Mouse (Mus musculus): ENCODE results near the gene Kcnma1. TPM values are rescaled to one million over a fixed set of nuclear protein-coding genes. Genes with fewer than 3 reads are reported as not detected.

The Kcnma1 gene
- polyA plus RNA-seq, 1 experiment = not detected

GRCm38 (mm10) chr14:23391566-23391965 lies 622.7 kb downstream of the Kcnma1 start:
- TF ChIP-seq CTCF (IDR thresholded peaks at IDR 0.05; ENCODE audit: control insufficient read depth, insufficient read depth, low read length) (no peak), POLR2A (IDR thresholded peaks at IDR 0.05; ENCODE audit: borderline replicate concordance, control insufficient read depth, low read depth, low read length) (no peak)
- Histone ChIP-seq H3K4me1 (ENCODE audit: control insufficient read depth, insufficient read depth, low read length) (no peaks in the 10 kb centered on the region), H3K27ac (ENCODE audit: control insufficient read depth, insufficient read depth, low read depth, low read length, poor library complexity) (no peak overlapping the region), H3K4me3 (replicated peaks; ENCODE audit: control insufficient read depth, low read depth, low read length) (no peak overlapping the region)
- 5% methylated on average over 3 of the region's 3 CpGs for WGBS

DNA sequence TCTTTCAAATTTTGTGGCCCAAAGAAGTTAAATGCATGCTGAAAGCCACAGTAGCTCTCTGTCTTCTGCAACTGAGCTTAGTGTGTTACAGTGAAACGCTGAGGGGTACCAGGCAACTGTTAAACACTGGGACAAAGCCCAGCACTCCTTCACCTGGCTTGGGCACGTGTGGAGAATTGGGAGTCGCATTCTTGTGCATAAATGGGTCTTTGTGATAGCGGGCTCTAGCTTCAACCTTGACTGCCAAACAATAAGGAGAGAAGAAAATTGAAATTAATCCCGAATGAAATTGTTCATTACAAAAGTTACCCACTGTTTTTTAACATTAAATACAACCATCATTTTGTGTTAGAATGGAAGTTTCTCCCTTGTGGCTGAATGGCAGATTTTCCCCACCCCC lies 623.5 kb downstream of the Kcnma1 start:
- WGBS = 79% methylated on average over 5 of the region's 5 CpGs
- Histone ChIP-seq H3K27ac (ENCODE audit: control insufficient read depth, insufficient read depth, low read depth, low read length, poor library complexity) (no peak overlapping the region), H3K4me3 (replicated peaks; ENCODE audit: control insufficient read depth, low read depth, low read length) (no peak overlapping the region), H3K4me1 (ENCODE audit: control insufficient read depth, insufficient read depth, low read length) (no peaks in the 10 kb centered on the region)
- TF ChIP-seq POLR2A (IDR thresholded peaks at IDR 0.05; ENCODE audit: borderline replicate concordance, control insufficient read depth, low read depth, low read length) = no peak
- TF ChIP-seq CTCF (IDR thresholded peaks at IDR 0.05; ENCODE audit: control insufficient read depth, insufficient read depth, low read length) = no peak

DNA sequence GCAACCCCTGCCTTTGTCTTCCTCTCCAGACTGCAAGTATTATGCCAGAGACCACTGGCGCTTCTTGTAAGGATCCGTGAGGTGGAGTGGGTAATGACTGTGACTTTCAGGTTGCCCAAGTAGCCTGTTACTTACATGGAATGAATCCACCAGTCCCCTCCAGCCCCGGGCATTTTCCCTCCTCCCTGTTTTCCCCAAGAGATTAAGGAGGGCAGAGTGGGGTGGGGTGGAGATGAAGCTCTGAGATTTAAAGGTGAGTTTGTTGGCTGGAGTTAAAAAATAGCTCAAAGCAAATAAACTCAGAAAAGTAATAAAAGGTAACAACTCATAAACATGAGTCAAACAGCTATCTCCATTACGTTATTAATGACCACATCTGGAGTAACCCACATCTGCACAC lies 624.1 kb downstream of the Kcnma1 start:
- 69% methylated on average over 4 of the region's 4 CpGs for WGBS
- no peak overlapping the region for H3K4me3 ChIP-seq (replicated peaks; ENCODE audit: control insufficient read depth, low read depth, low read length)
- H3K27ac ChIP-seq (ENCODE audit: control insufficient read depth, insufficient read depth, low read depth, low read length, poor library complexity) = no peak overlapping the region

DNA sequence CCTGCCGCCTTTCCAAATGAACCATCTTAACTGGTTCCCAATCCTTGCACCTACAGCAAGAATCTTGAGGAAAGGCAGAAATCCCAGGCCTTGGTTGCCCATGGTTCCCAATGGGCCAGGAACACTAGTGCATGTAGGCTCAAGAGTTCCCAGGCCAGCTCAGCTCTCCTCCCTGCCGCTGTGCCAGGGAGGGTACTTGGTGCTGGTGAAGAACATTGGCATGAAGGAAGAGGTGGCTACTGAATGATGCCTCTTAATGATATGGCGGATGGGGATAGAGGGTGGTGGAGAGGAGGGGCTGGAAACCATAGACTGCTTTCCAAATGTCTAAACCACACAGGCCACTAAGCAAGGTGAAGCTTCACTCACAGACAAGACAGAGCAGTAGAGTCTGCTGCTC lies 627.5 kb downstream of the Kcnma1 start:
- H3K4me1 ChIP-seq (ENCODE audit: control insufficient read depth, insufficient read depth, low read length) = no peaks in the 10 kb centered on the region
- H3K4me3 ChIP-seq (replicated peaks; ENCODE audit: control insufficient read depth, low read depth, low read length) = no peak overlapping the region
- H3K27ac ChIP-seq (ENCODE audit: control insufficient read depth, insufficient read depth, low read depth, low read length, poor library complexity) = no peak overlapping the region
- TF ChIP-seq CTCF (IDR thresholded peaks at IDR 0.05; ENCODE audit: control insufficient read depth, insufficient read depth, low read length) (no peak), POLR2A (IDR thresholded peaks at IDR 0.05; ENCODE audit: borderline replicate concordance, control insufficient read depth, low read depth, low read length) (no peak)
- WGBS = 86% methylated on average over 3 of the region's 3 CpGs

More for the DNA sequence above, 624.1 kb downstream of the Kcnma1 start:
- no peak for TF ChIP-seq CTCF (IDR thresholded peaks at IDR 0.05; ENCODE audit: control insufficient read depth, insufficient read depth, low read length)
- no peak for TF ChIP-seq POLR2A (IDR thresholded peaks at IDR 0.05; ENCODE audit: borderline replicate concordance, control insufficient read depth, low read depth, low read length)
- H3K4me1 ChIP-seq (ENCODE audit: control insufficient read depth, insufficient read depth, low read length) = no peaks in the 10 kb centered on the region

DNA sequence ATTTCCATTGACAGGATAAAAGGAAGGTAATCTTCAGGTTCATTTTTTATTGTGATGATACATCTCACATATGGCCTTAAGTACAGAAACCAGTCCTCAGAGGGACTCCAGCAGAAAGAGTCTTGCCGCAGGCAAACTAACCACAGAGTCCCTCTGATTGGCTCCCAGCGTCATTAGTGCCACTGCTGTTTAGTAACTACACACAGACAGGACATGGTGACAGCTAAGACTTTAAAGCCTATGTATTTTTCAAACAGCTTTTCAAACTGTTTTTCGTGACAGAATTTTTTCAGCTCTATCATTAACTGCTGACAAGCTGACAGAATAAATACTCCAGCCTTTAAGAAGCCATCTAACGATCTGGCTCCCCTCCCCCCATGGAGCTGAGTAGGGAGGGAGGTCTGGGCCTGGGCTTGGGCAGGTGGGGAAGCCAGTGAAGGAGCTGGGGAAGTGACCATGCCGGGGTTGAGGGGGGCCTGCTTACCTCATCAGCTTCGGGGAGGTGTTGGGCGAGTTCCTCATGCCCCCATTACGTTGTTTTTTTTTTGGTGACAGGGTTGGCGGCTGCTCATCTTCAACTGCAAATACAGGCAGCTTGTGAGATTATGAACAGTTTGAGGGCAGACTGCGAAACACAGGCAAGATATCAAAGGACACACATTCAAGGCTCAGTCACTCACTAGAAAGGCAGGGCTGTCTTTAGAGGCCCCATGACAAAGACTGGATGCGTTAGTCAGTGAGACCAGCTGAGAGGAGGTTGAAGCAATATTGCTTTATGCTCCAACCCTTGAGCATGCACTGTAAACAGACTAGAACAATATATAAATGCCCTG lies 628.3 kb downstream of the Kcnma1 start:
- TF ChIP-seq POLR2A (IDR thresholded peaks at IDR 0.05; ENCODE audit: borderline replicate concordance, control insufficient read depth, low read depth, low read length) (no peak), CTCF (IDR thresholded peaks at IDR 0.05; ENCODE audit: control insufficient read depth, insufficient read depth, low read length) (no peak)
- Histone ChIP-seq H3K4me1 (ENCODE audit: control insufficient read depth, insufficient read depth, low read length) (no peaks in the 10 kb centered on the region), H3K4me3 (replicated peaks; ENCODE audit: control insufficient read depth, low read depth, low read length) (no peak overlapping the region), H3K27ac (ENCODE audit: control insufficient read depth, insufficient read depth, low read depth, low read length, poor library complexity) (no peak overlapping the region)
- 39% methylated on average over 11 of the region's 11 CpGs for WGBS

DNA sequence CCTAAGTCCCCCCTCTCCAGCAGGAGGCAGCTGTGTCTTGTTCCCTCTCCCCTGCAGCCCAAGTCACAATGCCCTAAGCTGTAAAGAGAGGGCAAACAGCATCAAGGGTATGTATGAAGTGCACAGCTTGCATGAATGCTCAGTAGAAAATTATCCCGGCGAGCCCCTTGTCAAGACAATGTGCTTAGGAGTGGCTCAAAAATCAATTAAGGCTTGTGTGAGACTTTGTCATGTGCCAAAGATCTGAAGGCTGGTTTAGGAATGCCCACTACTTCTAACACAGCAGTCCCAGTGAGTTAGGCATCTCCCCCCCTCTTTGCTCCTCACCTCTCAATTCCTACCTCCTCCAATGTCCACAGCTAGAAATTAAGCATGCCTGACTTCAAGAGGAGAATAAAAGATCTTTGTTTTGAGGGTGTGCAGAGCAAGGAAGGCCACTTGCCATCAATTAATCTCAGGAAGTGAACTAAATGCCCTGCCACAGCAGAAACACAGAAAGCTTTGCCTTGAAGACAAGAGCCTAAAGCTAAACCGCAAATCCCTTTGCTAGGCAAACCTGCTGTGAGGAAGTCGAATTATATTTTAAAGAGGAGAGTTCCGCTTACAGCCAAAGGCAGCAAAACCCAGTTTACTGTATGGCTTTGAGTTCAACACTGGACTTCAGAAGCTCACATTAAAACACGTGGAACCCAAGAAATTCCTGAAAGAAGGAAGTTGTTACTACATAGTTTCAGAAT lies 635.8 kb downstream of the Kcnma1 start:
- Histone ChIP-seq H3K27ac (ENCODE audit: control insufficient read depth, insufficient read depth, low read depth, low read length, poor library complexity) (no peak overlapping the region), H3K4me1 (ENCODE audit: control insufficient read depth, insufficient read depth, low read length) (no peaks in the 10 kb centered on the region), H3K4me3 (replicated peaks; ENCODE audit: control insufficient read depth, low read depth, low read length) (no peak overlapping the region)
- TF ChIP-seq POLR2A (IDR thresholded peaks at IDR 0.05; ENCODE audit: borderline replicate concordance, control insufficient read depth, low read depth, low read length) (no peak), CTCF (IDR thresholded peaks at IDR 0.05; ENCODE audit: control insufficient read depth, insufficient read depth, low read length) (no peak)
- WGBS = 21% methylated on average over 6 of the region's 6 CpGs

- 73% methylated on average over 3 of the region's 3 CpGs for WGBS
- no peaks in the 10 kb centered on the region for H3K4me1 ChIP-seq (ENCODE audit: control insufficient read depth, insufficient read depth, low read length)
- no peak for TF ChIP-seq POLR2A (IDR thresholded peaks at IDR 0.05; ENCODE audit: borderline replicate concordance, control insufficient read depth, low read depth, low read length)
- TF ChIP-seq CTCF (IDR thresholded peaks at IDR 0.05; ENCODE audit: control insufficient read depth, insufficient read depth, low read length) = no peak
- H3K27ac ChIP-seq (ENCODE audit: control insufficient read depth, insufficient read depth, low read depth, low read length, poor library complexity) = no peak overlapping the region
- no peak overlapping the region for H3K4me3 ChIP-seq (replicated peaks; ENCODE audit: control insufficient read depth, low read depth, low read length)
Measured at GRCm38 (mm10) chr14:23372021-23372420, 642.3 kb downstream of the Kcnma1 start.

DNA sequence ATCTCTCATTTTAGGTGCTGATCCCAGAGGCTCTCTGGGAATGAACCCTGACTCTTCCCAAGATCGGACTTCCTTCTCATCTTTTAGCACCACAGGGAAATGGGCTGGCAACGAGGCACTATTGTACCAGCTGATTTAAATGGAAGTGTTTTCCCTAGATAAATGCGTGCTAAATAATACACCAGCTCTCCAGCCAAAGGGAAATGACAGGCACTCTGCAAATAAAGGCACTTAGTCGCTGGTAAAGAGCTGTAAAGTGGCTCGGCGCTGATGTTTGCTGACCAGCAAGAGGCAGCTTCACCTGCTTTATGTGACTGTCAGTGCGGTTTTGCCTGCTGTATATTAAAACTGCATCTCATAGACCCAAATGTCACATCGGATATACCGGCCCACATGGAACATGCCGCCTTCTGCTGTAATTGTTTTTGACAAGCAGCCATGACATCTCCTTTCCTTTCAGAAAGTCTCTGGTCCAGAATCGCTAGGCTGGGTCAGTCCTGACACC lies 653.7 kb downstream of the Kcnma1 start:
- no peak overlapping the region for H3K27ac ChIP-seq (ENCODE audit: control insufficient read depth, insufficient read depth, low read depth, low read length, poor library complexity)
- H3K4me3 ChIP-seq (replicated peaks; ENCODE audit: control insufficient read depth, low read depth, low read length) = no peak overlapping the region
- WGBS = 77% methylated on average over 11 of the region's 11 CpGs
- TF ChIP-seq POLR2A (IDR thresholded peaks at IDR 0.05; ENCODE audit: borderline replicate concordance, control insufficient read depth, low read depth, low read length) = no peak
- no peak for TF ChIP-seq CTCF (IDR thresholded peaks at IDR 0.05; ENCODE audit: control insufficient read depth, insufficient read depth, low read length)
- no peaks in the 10 kb centered on the region for H3K4me1 ChIP-seq (ENCODE audit: control insufficient read depth, insufficient read depth, low read length)
